Mouse (Mus musculus) retina, postnatal 7 days (tissue): Measurements from ENCODE around the gene Itpripl2.

Experiments used
- DNase-seq: peaks from one replicate; pipeline ENCODE4 v3.0.0-alpha.2; 2012; ENCODE audit warnings: low read depth, low spot score

Gene Itpripl2

DNA sequence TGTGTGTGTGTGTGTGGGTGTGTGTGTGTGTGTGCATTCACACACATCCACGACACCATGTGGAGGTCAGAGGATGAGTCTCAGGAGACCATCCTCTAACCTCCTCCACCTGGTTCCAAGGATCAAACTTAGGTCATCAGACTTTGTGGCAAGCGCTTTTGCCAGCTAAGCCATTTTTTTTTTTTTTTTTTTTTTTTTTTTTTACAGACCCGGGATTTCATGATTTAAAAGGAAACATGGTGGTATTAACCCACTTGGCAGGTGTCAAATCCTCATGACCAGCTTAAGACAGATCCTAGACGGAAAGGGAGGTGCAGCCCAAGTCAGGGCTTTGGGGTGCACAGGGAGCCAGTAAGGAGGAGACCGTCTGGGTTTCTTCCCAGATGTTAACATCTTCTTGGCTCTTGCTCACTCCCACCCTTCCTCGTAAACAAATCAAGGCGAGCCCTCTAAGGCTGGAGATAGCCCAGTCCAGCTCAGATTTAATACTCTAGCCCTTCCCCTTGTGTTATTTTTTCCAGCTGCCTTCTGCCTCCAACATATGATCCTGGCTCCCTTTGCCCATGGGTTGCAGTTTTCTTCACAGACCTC, 47.8 kb downstream of the Itpripl2 start:
- DNase-seq, result no peak

DNA sequence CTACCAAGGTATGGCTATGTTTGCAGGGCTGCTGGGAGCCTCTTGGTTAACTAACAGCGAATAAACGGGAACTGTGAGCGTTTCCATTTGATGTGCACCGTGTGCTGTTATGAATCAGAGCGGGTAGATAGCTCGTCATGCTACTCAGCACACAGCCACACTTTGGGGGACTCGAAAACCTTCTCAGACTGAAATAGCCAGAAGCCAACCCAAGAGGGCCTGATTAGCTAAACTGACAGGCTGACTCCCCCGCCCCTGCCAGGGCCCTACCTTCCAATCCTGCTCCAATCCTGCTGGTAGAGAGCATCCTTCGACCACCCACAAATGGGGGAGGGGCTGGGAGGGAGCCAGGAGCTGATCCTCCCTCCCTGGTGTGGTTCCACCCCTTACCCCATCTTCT, 48.4 kb downstream of the Itpripl2 start:
- DNase-seq, result no peak

- no peak for DNase-seq
Measured at GRCm38 (mm10) chr7:118441535-118441934, 50.2 kb downstream of the Itpripl2 start.

DNA sequence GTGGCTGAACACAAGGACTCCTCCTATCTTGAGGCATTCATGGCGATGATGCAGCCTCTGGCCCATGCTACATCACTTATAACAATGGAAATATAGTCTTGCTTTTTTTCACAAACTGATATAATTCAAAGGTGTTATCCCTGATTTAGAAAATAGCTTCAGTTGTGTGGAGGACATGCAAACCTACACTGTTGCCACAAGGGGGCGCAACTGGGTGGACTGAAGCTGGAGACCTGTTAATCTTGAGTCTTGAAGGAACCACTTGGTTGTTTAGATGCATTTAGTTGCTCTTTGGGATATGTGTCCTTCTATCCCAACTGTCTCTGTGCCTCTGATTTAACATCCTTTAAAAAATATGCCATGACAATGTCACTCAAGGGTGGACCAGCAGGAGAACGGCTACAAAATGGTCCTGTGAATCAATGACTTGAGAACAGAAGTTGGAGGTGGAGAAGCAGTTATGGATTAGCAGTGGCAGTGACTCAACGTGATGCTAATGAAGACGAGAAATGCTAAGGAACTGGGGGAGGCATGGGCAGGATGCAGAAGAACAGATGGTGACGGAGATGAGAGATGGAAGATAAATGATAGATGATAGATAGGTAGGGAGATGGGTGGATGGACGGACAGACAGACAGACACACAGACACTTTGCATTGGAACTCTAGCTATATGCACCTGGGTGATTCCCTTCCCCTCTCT, 54.5 kb downstream of the Itpripl2 start:
- DNase-seq, result no peak
